Mouse (Mus musculus) heart, adult 11 months (tissue): ENCODE results near the gene Por.

Source experiments
- DNase-seq: peaks from one replicate; pipeline ENCODE4 v3.0.0; 2022

Gene Por

DNA sequence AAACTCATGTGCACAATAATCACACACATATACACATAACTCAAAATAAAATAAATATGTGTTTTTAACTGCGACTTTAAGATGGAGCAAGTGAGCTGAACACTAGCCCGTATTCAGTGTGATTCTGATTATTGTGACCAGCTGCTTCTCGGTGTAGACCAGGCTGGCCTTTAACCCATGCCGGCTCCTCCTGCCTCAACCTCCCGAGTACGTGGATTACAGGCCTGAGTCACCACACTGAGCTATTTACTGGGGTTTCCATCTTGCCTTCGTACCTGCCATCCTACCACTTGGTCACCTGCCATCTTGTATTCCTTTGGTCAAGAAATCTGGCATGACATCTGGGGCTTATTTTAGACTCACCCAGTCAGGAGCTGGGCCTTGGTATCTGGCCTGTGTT lies 33.6 kb downstream of the Por start:
- DNase-seq: peak; percentile 90

DNA sequence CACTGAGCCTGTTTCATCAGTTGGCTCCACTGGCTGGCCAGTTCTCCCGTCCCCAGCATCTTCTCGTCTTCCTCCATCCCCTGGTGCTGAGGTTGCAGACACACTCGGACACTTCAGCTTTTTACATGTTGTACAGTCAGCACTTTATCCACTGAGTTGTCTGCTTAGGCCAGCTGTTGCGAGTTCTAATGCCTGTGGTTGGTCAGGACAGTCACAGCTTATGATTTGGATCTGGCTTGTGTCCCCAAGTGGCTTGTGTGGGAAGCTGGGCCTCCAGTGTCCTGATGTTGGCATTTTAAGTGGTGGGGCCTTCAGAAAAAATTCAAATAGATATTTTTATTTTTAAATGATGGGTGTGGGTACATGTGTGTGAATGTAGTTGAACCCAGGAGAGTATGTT lies 35.5 kb downstream of the Por start:
- DNase-seq: peak; percentile 89

DNA sequence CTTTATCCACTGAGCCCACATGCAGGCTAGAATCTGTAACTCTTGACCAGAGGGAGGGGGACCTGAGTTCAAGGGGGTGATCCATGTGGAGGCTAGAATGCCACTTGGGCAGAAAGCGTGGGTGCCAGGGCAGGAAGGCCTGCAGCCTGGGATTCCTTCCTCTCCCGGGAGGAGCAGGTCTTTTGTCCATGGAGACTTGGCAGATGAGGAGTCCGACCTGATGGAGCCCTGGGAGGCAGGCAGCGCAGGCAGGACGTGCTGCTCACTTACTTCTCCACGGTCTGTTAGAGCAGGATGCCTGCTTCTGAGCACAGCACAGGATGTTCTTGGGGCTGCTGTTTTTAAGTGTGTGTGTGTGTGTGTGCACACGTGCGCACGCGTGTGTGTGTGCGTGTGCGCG lies 37.2 kb downstream of the Por start:
- DNase-seq: no peak

DNA sequence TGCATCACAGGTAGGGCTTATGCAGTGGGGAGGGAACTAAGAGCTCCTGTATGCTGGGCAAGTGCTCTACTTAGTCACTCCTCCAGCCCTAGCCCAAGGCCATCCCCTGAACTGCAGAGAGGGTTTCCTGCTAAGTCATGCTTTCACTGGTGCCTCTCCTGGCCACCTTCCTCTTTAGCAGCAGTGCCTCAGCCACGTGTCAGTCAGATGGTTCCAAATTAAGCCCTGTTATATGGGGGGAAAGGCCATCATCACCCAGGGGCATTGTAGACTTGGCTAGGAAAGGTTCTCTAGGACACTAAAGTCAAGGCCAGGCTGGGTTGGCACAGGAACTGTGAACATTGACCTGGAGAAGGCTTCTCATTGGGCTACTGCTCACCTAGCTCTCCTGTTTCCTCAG lies 38.0 kb downstream of the Por start:
- DNase-seq: peak; percentile 98

DNA sequence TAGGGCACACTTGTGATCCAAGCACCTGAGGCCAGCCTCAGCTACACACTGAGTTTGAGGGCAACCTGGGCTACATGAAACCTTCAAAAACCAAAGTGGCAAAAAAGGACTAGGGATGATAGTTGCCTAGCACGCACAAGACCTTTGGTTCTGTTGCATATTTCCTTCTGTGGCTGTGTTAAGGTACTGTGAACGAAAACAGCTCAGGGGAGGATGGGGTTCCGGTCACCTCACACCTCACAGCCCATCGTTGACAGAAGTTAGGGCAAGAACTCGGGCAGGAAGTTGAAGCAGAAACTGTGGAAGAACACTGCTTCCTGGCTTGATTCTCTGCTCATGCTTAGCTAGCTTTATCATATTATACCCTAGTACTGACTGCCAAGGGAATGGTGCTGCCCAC lies 39.9 kb downstream of the Por start:
- DNase-seq: peak; percentile 83

DNA sequence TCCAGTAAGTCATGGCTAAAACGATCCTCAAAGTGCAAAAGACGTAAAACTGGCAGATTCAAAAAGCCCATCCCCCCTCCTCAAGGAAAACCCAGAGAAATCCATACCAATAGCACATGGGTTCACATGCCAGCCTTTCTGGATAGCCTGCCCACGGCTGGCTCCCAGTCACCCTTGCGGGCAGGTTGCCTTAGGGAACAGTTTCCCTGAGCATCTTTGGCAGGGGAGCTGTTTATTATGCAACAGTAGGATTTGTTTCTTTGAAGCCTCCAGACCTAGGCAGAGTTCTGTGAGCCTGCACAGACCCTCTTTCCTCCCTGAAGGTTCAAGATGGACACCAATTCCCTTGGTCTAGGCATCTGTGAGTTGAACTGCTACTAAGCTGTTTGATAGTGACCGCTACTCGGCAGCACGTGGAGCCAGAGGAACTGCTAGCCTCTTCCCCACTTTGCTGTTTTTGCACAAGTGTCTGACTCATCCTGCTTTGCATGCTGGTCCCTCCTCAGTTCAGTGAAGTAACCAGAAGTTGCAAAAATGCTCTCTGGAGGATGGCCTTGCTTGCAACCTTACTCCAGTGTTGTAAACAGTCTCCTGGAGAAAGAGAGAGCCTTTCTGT lies 40.9 kb downstream of the Por start:
- peak; percentile 97 for DNase-seq

DNA sequence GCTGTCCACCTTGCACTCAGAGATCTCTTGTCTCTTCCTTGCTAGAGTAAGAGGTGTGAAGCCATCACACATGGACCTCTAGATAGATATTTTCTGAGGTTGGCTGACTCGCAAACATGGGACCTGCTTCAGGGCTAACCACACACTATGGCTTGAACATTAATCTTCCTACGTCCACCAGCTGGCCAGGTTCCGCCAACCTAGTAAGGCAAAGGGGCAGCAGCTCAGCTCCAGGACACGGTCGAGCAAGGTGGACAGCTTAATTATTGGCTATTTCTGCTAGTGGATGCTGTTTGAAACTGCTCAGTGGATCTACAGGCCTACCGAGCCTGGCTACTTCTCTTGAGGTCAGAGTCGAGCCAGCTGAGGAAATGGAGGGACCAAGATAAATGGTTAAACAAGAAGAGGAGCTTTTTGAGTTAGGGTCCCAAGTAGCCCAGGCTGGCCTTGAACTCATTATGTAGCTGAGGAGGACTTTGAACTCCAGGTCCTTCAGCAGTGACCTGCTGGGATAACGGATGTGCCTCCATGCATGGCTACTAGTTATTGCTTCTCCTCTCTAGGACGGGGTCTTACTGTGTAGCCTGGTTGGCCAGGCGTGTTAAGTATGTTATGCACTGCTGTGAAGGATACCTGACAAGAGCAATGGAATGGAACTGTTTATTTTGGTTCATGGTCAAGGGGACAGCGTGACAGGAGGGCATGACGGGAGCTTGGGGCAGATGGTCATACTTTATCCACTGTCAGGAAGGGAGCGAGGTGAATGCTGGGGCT lies 41.9 kb downstream of the Por start:
- peak; percentile 79 for DNase-seq

DNA sequence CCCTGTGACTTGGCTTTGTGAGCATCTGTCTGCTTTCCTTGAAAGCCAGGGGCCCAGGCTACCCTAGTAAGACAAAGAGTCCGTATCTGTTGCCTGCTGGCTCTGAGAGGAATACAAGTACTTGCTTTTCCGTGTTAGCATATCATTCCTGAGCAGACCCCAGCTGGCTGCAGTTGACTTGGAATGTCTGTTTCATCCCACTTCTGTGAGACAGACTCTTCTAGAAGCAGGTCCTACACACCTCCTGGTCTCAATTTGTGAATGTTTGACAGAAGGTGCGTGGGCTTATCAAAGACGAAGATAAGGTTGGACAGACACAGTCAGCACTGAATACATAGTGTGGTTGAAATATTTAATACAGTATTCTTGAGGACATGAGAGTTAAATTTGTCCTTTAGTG lies 43.0 kb downstream of the Por start:
- peak; percentile 90 for DNase-seq

DNA sequence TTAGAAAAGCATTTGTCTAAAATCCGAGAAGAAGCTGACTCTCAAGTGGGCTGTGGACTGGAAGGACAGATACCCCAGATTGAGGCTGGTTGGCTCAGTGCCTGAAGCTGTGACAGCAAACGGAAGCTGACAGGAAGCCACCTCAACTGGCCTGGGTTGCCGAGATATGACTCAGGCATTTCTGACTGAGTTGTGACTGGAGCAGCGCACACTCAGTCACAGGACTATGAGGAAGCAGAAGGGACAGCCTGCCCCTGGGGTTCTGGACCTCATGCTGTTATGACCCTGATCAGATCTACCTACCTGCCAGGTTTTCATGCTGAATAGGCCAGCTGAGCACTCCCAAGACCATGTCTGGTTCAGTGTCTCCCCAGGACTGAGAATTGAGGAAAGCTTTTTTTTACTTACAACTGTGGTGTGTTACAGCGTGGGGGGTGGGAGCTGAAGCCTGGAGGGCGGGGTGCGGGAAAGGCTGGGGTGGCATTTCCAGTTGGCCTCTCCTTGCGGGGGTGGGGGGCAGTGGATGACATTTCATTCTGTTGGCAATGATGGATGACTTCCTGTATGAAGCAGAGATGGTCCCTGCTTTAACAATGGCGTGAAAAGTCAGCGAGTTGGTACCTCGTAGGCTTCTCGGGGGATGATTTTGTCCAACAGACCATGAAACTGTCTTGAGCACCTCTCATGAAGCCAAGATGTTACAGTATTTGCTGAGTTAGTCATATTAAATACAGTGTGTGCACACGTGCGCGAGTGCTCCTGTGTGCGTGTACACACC lies 43.8 kb downstream of the Por start:
- DNase-seq: peak; percentile 99

DNA sequence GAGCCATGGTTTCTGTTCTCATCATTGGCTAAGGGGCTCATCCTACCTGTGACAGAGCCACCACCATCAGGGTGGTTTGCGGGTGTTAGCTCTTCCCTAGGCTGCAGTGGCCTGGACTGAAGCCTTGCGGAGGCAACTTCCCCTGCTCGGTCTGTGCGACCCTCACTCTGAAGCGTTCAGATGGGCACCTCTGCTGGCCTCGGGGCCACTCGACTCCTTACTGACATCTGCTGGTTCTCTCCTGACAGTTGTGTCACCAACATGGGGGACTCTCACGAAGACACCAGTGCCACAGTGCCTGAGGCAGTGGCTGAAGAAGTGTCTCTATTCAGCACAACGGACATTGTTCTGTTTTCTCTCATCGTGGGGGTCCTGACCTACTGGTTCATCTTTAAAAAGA lies 45.8 kb downstream of the Por start:
- DNase-seq: peak; percentile 90

DNA sequence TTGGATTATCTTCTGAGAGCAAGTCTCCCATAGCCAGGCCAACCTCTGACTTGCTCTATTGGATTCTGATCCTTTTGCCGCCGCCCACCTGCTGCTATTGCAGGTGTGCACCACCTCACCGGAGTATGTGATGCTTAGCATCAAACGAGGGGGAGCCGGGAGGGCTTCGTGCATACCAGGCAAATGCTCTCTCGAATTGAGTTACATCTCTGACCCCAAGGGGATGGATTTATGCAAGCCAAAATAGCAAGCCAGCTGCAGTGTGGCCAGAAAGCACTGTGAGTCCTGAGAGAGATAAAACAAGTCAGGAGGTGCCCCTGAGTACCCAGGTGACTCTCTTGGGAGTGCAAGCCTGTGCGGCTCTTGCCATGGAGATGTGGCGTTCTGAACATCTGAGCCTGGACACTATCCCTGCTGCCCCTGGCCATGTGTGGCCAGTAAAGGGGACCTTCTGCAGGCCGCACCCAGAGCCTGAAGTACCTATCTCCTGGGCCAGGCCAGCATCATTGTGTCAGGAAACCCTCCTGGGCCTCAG lies 49.8 kb downstream of the Por start:
- DNase-seq: peak; percentile 93

DNA sequence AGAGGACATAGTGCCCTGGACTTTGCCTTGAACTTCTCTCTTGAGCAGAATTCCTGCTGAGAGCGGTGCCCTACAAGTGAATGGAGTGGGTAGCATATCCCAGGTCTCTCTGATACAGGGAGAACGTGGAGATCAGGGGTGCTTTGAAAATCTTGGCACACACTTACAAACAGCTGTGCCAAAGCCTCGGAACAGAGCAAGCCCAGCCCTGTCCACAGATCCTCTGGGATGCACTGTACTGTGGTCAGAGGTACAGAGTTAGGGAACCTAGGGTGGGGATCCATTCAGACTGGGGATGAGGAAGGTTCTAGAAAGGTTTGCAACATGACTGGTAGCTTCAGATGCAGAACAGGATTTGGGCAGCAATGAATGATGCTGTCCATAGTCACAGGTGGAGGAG lies 50.3 kb downstream of the Por start:
- DNase-seq: peak; percentile 94

DNA sequence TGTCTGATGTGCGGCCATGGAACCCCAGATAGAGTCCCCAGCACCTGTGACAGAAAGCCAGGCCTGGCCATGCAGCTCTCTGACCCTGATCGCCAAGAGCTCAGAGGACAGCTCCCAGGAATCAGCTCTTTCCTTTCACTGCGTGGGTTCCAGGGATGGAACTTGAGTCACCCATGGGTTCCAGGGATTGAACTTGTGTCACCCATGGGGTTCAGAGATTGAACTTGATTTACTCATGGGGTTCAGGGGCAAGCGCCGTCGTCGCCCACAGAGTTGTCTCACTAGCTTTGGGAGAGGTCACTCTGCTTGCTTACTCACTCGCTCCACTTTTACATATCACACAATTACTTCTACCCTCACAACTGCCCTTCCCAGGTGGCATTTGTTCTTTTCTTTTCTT lies 51.2 kb downstream of the Por start:
- no peak for DNase-seq

DNA sequence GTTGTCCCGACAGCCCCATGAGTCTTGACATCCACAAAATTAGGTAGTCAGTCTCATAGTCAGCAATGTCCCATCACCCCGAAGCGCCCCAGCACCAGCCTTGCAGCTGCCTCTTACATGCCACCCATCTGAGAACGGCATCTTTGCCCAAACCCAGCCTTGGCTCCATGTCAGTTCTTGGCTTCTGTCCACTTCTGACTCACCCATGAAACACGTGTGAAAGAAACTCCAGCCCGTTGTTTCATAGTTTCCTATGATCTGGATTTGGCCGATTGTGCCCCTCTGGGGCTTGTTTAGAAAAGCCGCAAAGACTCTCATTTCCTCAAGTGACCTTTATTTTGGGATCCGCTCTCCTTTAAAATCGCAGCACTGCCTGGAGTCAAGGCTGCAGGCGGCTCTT lies 52.3 kb downstream of the Por start:
- DNase-seq: peak; percentile 97

DNA sequence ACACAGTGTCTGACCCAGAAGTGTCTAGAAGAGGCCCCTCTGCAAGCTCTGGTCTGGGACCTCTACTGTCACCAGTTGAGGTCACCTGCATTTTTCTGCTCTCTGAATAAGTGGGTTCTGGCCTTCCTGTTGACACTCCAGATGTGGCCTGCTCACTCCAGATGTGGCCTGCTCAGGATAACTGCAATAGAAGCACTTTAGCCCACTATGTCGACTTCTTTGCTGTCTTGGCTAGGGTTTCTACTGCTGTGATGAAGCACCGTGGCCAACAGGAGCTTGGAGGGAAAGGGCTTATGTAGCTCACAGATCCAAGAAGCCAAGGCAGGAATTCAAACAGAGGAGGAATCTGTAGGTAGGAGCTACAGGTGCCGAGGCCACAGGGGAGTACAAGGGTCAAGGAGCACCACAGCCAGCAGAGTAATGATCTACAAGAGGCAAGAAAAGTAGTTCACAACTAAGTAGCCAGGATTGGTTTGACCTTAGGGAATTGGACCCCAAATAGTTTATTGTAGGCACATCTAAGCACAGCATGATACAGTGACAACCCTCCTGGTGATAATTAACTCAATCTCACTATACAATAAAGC lies 53.4 kb downstream of the Por start:
- peak; percentile 86 for DNase-seq

DNA sequence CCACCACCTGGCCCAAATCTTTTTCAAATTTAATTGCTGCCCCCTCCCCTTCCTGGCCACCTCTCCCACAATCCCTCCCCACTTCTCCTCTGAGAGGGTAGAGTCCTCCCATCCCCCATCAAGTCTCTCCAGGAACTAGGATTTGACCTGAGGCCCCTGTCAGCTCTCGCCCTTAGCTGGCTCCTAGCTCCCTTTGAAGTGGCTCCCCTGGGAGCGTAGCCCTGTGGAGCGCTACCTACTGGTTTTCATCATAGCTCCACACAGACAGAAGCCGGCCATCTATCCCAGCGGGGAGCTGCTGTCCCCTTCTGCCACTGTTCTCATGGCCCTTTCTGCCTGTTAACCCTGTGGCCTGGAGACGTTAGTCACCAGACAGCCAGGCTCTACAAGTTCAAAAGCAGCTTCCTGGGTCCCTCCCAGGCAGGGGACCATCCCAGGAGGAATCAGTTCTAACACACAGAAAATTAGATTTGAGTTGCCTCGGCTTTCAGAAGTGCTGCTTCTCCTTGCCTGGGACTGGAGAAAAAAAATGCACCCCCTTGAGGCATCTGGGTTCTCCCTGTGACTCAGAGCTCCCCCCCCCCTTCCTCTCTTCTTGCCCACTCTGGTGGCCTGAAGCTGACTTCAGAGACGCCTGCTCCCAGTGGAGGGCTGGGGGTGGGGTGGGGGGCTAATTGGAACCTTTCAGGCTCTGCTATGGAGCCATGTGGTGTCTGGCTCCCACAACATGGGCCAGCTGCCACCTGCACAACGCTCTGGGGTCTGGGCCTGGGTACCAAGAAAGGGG lies 54.9 kb downstream of the Por start:
- peak; percentile 95 for DNase-seq

DNA sequence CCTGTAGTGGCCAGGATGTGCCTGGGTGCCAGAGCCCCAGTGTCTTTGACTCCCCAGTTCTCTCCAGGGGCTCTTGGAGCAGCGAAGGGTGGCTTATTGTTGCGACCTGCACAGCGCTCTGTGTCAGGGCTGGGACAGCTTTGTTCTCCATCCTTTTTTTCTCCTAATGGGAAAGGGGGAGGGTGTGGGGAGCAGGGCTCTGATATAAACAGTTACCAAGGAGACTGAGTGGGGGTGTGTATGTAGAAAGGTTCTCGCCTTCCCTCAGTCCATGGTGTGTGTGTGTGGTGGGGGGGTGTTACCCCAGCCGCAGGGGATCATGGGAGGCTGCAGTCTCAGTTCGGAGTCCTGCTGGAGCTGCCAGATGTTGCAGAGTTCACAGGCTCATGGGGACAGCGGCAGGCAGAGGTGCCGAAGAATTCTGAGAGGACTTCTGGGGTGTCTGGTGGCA lies 55.6 kb downstream of the Por start:
- peak; percentile 98 for DNase-seq

DNA sequence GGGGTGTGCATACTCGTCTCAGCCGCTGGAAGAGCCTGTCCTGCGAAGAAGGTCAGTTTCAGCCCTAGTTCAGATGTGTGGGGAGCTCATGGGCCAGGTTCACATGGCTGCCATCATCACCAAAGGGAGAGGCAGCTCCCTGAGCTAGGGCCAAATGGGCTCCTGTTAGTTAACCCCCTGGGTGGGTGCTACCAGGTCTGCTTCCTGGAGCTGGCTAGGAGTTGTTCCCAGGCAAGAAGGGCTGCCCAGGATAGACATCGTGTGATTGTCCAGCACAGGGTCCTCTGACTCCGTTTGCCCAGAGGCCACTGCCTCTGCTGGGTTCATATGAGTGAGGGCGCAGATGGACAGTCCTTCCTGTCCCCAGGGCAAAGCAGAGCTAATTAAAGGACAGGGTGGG lies 56.2 kb downstream of the Por start:
- DNase-seq: no peak

DNA sequence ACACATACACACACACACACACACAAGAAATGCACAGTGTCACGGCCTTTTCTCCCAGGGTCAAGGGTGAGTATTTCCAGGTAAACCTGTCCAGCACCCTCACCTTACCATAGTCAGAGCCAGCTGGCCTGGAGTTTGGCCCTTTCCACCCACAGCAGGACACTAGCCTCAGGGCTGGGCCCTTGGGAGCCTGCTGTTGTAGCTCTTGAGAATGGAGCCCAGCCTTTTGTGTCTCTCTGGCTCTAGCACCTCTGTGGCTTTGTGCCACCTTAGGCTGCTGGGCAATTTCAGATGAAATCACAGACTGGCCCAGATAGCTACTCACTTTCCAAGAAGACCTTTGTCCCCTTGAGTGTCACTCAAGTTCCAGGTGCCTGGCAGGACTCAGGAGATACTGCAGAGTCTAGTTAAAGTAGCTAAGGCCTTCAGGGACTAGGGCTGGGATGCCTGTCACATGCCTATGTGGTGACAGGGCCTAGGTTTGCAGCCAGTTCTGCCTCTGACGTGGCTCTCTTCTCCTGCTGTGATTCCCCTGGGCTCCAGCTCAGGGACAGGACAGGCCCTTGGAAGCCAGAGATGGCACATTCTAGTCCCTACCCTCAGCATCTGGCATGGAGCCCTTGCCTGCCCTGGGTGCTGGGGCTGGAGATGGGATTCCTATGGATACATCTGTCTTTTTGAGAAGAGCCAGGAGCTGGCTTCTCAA lies 57.0 kb downstream of the Por start:
- DNase-seq: peak; percentile 99

DNA sequence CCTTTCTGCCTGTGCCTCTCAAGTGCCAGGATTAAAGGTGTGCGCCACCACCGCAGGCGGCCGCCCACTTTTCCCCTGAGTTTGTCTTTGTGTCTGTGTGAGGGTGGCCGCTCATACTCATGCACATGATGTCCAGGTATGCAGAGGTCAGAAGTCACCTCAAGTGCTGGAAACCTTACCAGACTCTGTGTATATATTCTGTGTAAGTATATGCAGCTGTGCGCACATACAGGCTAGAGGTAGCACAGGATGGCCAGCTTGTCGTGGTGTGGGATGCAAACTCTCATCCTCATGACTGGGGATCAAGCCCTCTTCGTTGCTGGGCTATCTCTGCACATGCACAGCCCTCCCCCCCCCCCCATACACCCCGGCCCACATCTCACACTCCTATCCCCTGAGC lies 58.0 kb downstream of the Por start:
- DNase-seq: peak; percentile 91

DNA sequence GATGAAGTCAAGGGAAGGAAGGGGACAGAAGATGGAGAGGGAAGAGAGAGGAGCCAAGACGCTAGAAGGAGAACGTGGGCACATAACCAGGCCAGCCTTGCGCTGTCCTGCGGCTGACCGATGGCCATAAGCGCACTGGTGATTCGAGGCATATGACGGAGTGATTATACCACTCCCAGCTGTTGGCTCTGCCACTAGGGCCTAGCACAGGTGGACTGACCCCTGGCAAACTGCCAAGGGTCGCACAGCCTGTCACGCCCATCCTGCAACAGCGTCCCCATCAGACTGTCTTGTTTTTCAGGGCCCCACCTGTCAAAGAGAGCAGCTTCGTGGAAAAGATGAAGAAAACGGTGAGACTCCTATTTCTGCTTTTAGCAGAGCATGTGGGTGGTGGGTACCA lies 58.5 kb downstream of the Por start:
- peak; percentile 91 for DNase-seq

DNA sequence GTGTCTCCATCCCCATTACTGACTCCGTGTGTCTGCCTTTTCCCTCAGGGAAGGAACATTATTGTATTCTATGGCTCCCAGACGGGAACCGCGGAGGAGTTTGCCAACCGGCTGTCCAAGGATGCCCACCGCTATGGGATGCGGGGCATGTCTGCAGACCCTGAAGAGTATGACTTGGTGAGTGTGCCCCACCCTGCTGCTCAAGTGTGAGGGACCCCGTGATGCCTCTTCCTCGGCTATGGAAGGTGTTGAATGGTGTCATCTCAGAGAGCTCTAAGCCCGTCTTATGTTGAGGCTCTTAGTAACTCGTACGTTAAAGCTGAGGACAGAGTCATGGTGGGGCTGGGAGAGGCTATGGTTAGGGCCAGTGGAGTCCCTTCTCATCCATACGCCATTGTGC lies 59.5 kb downstream of the Por start:
- DNase-seq: peak; percentile 92
